Comparison of ENCODE assay signal across 9 mouse cellular contexts in the genomic region with DNA sequence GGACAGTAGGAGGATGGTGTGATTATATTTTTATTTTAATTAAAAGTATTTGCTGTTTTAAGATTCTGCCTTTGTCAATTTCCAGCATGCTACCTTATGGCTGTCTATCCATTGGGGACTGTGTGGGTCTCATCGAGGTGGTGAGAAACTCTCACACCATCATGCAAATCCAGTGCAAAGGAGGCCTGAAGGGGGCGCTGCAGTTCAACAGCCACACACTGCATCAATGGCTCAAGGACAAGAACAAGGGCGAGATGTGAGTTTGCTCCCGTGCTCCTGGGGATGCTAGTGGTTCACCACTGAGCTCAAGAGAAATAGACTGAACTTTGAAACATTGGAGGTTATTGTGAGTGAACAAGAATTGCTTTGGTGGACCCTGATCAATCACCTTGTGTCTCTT. TPM values are rescaled to one million over a fixed set of nuclear protein-coding genes. Genes with fewer than 3 reads are reported as not detected.
A peak's percentile ranks its signal among the peaks of the same experiment; 100 is the strongest.
DNase-seq lines count a peak whose midpoint lies in the region; ATAC-seq and TF ChIP-seq lines count a peak whose summit lies in the region.
"Had no signal": no experiment of that assay in that cellular context is flagged by ENCODE, and none has a peak within 500 bp of the region (broad histone marks: within the 10 kb centered on the region; RNA-seq: fewer than 3 reads in every experiment).

No protein-coding gene starts in this region.

- no peaks in the 10 kb centered on the region for H3K4me1 ChIP-seq in midbrain, embryonic 11.5 days (ENCODE audit: control insufficient read depth, insufficient read depth, low read length)
- H3K4me1 ChIP-seq in midbrain, embryonic 15.5 days: no peaks in the 10 kb centered on the region
- no peaks in the 10 kb centered on the region for H3K4me1 ChIP-seq in embryonic fibroblast, embryonic 13.5 days (ENCODE audit: control insufficient read depth, insufficient read depth, low read length)

- H3K9ac ChIP-seq in midbrain, embryonic 11.5 days (ENCODE audit: low read length): no peak overlapping the region
- no peak overlapping the region for H3K9ac ChIP-seq in midbrain, embryonic 15.5 days

- no peak for TF ChIP-seq POLR2A in embryonic fibroblast, embryonic 13.5 days (IDR thresholded peaks at IDR 0.05; ENCODE audit: low read depth, low read length)

- peak; percentile 57 for TF ChIP-seq CTCF in gastrocnemius, adult 2 months (IDR thresholded peaks at IDR 0.05)
- peak; percentile 55; the same call in 1 of the 2 replicates for TF ChIP-seq CTCF in embryonic fibroblast, embryonic 13.5 days (IDR thresholded peaks at IDR 0.05; ENCODE audit: borderline replicate concordance, insufficient read depth, low read length)

- H3K4me2 ChIP-seq in midbrain, embryonic 11.5 days: no peak overlapping the region
- H3K4me2 ChIP-seq in midbrain, embryonic 15.5 days: no peak overlapping the region

- ATAC-seq in midbrain, embryonic 11.5 days (ENCODE audit: low FRiP score): no peak
- ATAC-seq in midbrain, embryonic 15.5 days (replicated peaks): no peak
- peak; percentile 76 for ATAC-seq in megakaryocyte progenitor cell, adult 5-6 weeks (replicated peaks; ENCODE audit: poor library complexity)

- 66% methylated on average over 4 of the region's 4 CpGs for WGBS in midbrain, embryonic 11.5 days
- 62% methylated on average over 4 of the region's 4 CpGs for WGBS in midbrain, embryonic 15.5 days

- no peak overlapping the region for H3K4me3 ChIP-seq in gastrocnemius, adult 2 months
- no peak overlapping the region for H3K4me3 ChIP-seq in midbrain, embryonic 11.5 days (ENCODE audit: low read depth, low read length)
- H3K4me3 ChIP-seq in midbrain, embryonic 15.5 days: no peak overlapping the region
- no peak overlapping the region for H3K4me3 ChIP-seq in embryonic fibroblast, embryonic 13.5 days (ENCODE audit: insufficient read depth, low read length)

- no peak overlapping the region for H3K27ac ChIP-seq in gastrocnemius, adult 2 months
- no peak overlapping the region for H3K27ac ChIP-seq in midbrain, embryonic 11.5 days (ENCODE audit: low read depth, low read length)
- no peak overlapping the region for H3K27ac ChIP-seq in midbrain, embryonic 15.5 days
- no peak overlapping the region for H3K27ac ChIP-seq in embryonic fibroblast, embryonic 13.5 days (ENCODE audit: insufficient read depth, low read length)

- no peaks in the 10 kb centered on the region for H3K27me3 ChIP-seq in midbrain, embryonic 11.5 days (ENCODE audit: control insufficient read depth, insufficient read depth, low read length)
- no peaks in the 10 kb centered on the region for H3K27me3 ChIP-seq in midbrain, embryonic 15.5 days (replicated peaks)

- peaks cover 9% of the 10 kb centered on the region; the same call in 1 of the 2 replicates for H3K36me3 ChIP-seq in midbrain, embryonic 11.5 days (ENCODE audit: control insufficient read depth, insufficient read depth, low read length)
- H3K36me3 ChIP-seq in midbrain, embryonic 15.5 days (replicated peaks): peaks cover 67% of the 10 kb centered on the region; the same call in 1 of the 2 replicates

- intact Hi-C loops in gastrocnemius, adult 2 months (cut with DNase I): no loop called here

- H3K9me3 ChIP-seq in midbrain, embryonic 11.5 days (ENCODE audit: control insufficient read depth, low read length): no peaks in the 10 kb centered on the region
- H3K9me3 ChIP-seq in midbrain, embryonic 15.5 days: no peaks in the 10 kb centered on the region

- peak; percentile 45 for DNase-seq in gastrocnemius, adult 2 months
- no peak for DNase-seq in gastrocnemius, postnatal 25 days
- DNase-seq in midbrain, embryonic 11.5 days (ENCODE audit: low spot score, missing footprints): peak; percentile 92
- peak; percentile 82 for DNase-seq in adrenal gland, postnatal 14 days
- peak; percentile 24 to 35 for DNase-seq in thymus, postnatal 36 days

RNA-seq across cellular contexts. Expression of gene Kcnmb3, which starts 32.3 kb away (rescaled TPM):
- total RNA-seq in gastrocnemius, adult 2 months (2021): not detected
- not detected for total RNA-seq in gastrocnemius, postnatal 25 days (2021)
- 0.08 and 0.15 TPM in 2 replicates for polyA plus RNA-seq in midbrain, embryonic 11.5 days (2014; fragmentation: Nextera tagmentation; extraction: Ambion mirVana)
- 0.19 and 0.22 TPM in 2 replicates for polyA plus RNA-seq in midbrain, embryonic 15.5 days (2015; fragmentation: Nextera tagmentation; extraction: Ambion mirVana)
- 0.26 and 0.90 TPM in 2 replicates for total RNA-seq in adrenal gland, postnatal 14 days (2021)
- polyA plus RNA-seq in embryonic fibroblast, embryonic 13.5 days (2011; ENCODE audit: insufficient read length, low read depth, missing spikeins): not detected in 2 replicates
- total RNA-seq in megakaryocyte progenitor cell, adult 5-6 weeks (2015): not detected in 2 replicates
- total RNA-seq in megakaryocyte progenitor cell, adult 5-6 weeks (2017): not detected in 2 replicates
- polyA plus RNA-seq: stomach, embryonic 14.5 days had no signal

RNA-seq across cellular contexts. Expression of gene Zfp639, which starts 50.3 kb away (rescaled TPM):
- total RNA-seq in gastrocnemius, adult 2 months (2021): 10 to 100 TPM; 31.8 to 33.1 TPM
- 10 to 100 TPM; 20.6 to 26.3 TPM for total RNA-seq in gastrocnemius, postnatal 25 days (2021)
- 42.1 and 50.3 TPM in 2 replicates for polyA plus RNA-seq in midbrain, embryonic 11.5 days (2014; fragmentation: Nextera tagmentation; extraction: Ambion mirVana)
- 37.5 and 38.7 TPM in 2 replicates for polyA plus RNA-seq in midbrain, embryonic 15.5 days (2015; fragmentation: Nextera tagmentation; extraction: Ambion mirVana)
- total RNA-seq in adrenal gland, postnatal 14 days (2021): 37.0 and 38.9 TPM in 2 replicates
- polyA plus RNA-seq in embryonic fibroblast, embryonic 13.5 days (2011; ENCODE audit: insufficient read length, low read depth, missing spikeins): 60.1 and 62.1 TPM in 2 replicates
- 55.2 and 56.9 TPM in 2 replicates for total RNA-seq in megakaryocyte progenitor cell, adult 5-6 weeks (2015)
- 43.1 and 49.9 TPM in 2 replicates for total RNA-seq in megakaryocyte progenitor cell, adult 5-6 weeks (2017)
